In the genomic region with DNA sequence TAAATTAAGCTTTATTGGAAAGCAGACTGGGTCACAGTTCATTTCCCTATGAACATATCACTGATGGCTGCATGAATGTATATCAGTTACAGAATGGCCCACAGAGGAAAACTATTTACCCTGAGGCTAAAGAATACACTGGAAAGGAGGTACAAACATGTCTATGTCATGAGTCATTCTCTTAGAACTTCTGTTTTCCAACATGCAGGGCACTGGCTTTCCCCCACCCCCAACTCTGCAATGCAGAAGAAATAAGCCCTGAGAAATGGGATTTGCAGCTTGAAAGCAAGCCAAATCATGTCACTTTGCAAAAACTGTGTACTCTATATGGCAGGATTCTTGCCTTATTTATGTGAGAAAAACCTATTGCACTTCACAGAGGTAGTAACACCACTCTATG, we compare ENCODE assay signal across 26 mouse cellular contexts.
DNase-seq lines count a peak whose midpoint lies in the region; ATAC-seq and TF ChIP-seq lines count a peak whose summit lies in the region.
"Had no signal": no experiment of that assay in that cellular context is flagged by ENCODE, and none has a peak within 500 bp of the region (broad histone marks: within the 10 kb centered on the region; RNA-seq: fewer than 3 reads in every experiment).

No protein-coding gene starts in this region.

- peak; percentile 48 for DNase-seq in forebrain, postnatal 0 days
- no peak for DNase-seq in forebrain, embryonic 11.5 days (ENCODE audit: low spot score)
- peak; percentile 40 for DNase-seq in midbrain, embryonic 14.5 days
- DNase-seq in Muller cell, postnatal 12 days (ENCODE audit: inconsistent ontology term), result peak; percentile 83
- peak; percentile 55 for DNase-seq in brain, embryonic 14.5 days (ENCODE audit: low read depth)
- no peak for DNase-seq in cerebellum, adult 8-10 months
- DNase-seq: adrenal gland, postnatal 25 days; cerebellum, adult 11-12 months; cerebellum, postnatal 14 days; gastrocnemius, adult 2 months; kidney, adult 9 months; kidney, postnatal 25 days; liver, embryonic 13.5 days; lung, adult 2 months; lung, postnatal 14 days; right cerebral cortex, postnatal 25 days; spleen, adult 18-20 months had no signal

- no peak overlapping the region for H3K4me3 ChIP-seq in forebrain, postnatal 0 days (ENCODE audit: low read depth, low read length)
- H3K4me3 ChIP-seq in forebrain, embryonic 11.5 days (ENCODE audit: low read depth, low read length), result no peak overlapping the region
- H3K4me3 ChIP-seq in midbrain, embryonic 14.5 days (replicated peaks; ENCODE audit: low read depth, low read length), result no peak overlapping the region
- H3K4me3 ChIP-seq in midbrain, embryonic 15.5 days, result no peak overlapping the region
- H3K4me3 ChIP-seq: embryonic facial prominence, embryonic 12.5 days; erythroblast, embryonic 14.5 days; gastrocnemius, adult 2 months; hindbrain, embryonic 13.5 days; intestine, embryonic 15.5 days; layer of hippocampus, adult 2 months; limb, embryonic 13.5 days; liver, embryonic 13.5 days; neural tube, embryonic 13.5 days had no signal

- TF ChIP-seq POLR2A in brain, embryonic 14.5 days (IDR thresholded peaks at IDR 0.05; ENCODE audit: borderline replicate concordance, extremely low read depth, insufficient read depth, insufficient read length, poor library complexity, severe bottlenecking), result no peak

- no peaks in the 10 kb centered on the region for H3K9me3 ChIP-seq in forebrain, postnatal 0 days (ENCODE audit: low read length)
- H3K9me3 ChIP-seq in forebrain, embryonic 11.5 days (ENCODE audit: control insufficient read depth, low read length), result no peaks in the 10 kb centered on the region
- no peaks in the 10 kb centered on the region for H3K9me3 ChIP-seq in midbrain, embryonic 14.5 days (ENCODE audit: control insufficient read depth, low read length)
- H3K9me3 ChIP-seq in midbrain, embryonic 15.5 days, result no peaks in the 10 kb centered on the region
- H3K9me3 ChIP-seq: embryonic facial prominence, embryonic 12.5 days; hindbrain, embryonic 13.5 days; intestine, embryonic 15.5 days; limb, embryonic 13.5 days; liver, embryonic 13.5 days; neural tube, embryonic 13.5 days had no signal

- H3K4me1 ChIP-seq in forebrain, postnatal 0 days (ENCODE audit: insufficient read depth), result no peaks in the 10 kb centered on the region
- no peaks in the 10 kb centered on the region for H3K4me1 ChIP-seq in forebrain, embryonic 11.5 days (replicated peaks; ENCODE audit: control insufficient read depth, insufficient read depth, low read length)
- H3K4me1 ChIP-seq in midbrain, embryonic 14.5 days (ENCODE audit: control insufficient read depth, insufficient read depth, low read length), result peaks cover 4% of the 10 kb centered on the region; the same call in 1 of the 2 replicates
- no peaks in the 10 kb centered on the region for H3K4me1 ChIP-seq in midbrain, embryonic 15.5 days
- H3K4me1 ChIP-seq: embryonic facial prominence, embryonic 12.5 days; intestine, embryonic 15.5 days; liver, embryonic 13.5 days had no signal

- peak; percentile 5; the same call in 1 of the 2 replicates for ATAC-seq in forebrain, postnatal 0 days
- no peak for ATAC-seq in forebrain, embryonic 11.5 days (replicated peaks; ENCODE audit: low FRiP score)
- ATAC-seq in midbrain, embryonic 14.5 days (ENCODE audit: low FRiP score, low TSS enrichment), result no peak
- no peak for ATAC-seq in midbrain, embryonic 15.5 days (replicated peaks)
- ATAC-seq: intestine, embryonic 15.5 days had no signal

- H3K27ac ChIP-seq in forebrain, postnatal 0 days (ENCODE audit: low read depth, low read length), result peak overlapping the region; percentile 46; the same call in 1 of the 2 replicates
- no peak overlapping the region for H3K27ac ChIP-seq in forebrain, embryonic 11.5 days (ENCODE audit: low read depth, low read length)
- H3K27ac ChIP-seq in midbrain, embryonic 14.5 days (replicated peaks; ENCODE audit: low read depth, low read length), result no peak overlapping the region
- H3K27ac ChIP-seq in midbrain, embryonic 15.5 days, result no peak overlapping the region
- H3K27ac ChIP-seq: embryonic facial prominence, embryonic 12.5 days; gastrocnemius, adult 2 months; hindbrain, embryonic 13.5 days; intestine, embryonic 15.5 days; layer of hippocampus, adult 2 months; limb, embryonic 13.5 days; liver, embryonic 13.5 days; neural tube, embryonic 13.5 days had no signal

- no peaks in the 10 kb centered on the region for H3K27me3 ChIP-seq in forebrain, postnatal 0 days (ENCODE audit: insufficient read depth, low read length)
- no peaks in the 10 kb centered on the region for H3K27me3 ChIP-seq in forebrain, embryonic 11.5 days (ENCODE audit: control insufficient read depth, insufficient read depth, low read length)
- H3K27me3 ChIP-seq in midbrain, embryonic 14.5 days (ENCODE audit: control insufficient read depth, insufficient read depth, low read length), result no peaks in the 10 kb centered on the region
- H3K27me3 ChIP-seq in midbrain, embryonic 15.5 days (replicated peaks), result no peaks in the 10 kb centered on the region
- H3K27me3 ChIP-seq: embryonic facial prominence, embryonic 12.5 days; hindbrain, embryonic 13.5 days; intestine, embryonic 15.5 days; limb, embryonic 13.5 days; liver, embryonic 13.5 days; neural tube, embryonic 13.5 days had no signal

- H3K4me2 ChIP-seq in forebrain, postnatal 0 days (ENCODE audit: low read depth), result no peak overlapping the region
- H3K4me2 ChIP-seq in forebrain, embryonic 11.5 days (ENCODE audit: low read depth, low read length, severe bottlenecking), result no peak overlapping the region
- no peak overlapping the region for H3K4me2 ChIP-seq in midbrain, embryonic 14.5 days (ENCODE audit: low read length)
- H3K4me2 ChIP-seq in midbrain, embryonic 15.5 days, result no peak overlapping the region
- H3K4me2 ChIP-seq: embryonic facial prominence, embryonic 12.5 days; hindbrain, embryonic 13.5 days; intestine, embryonic 15.5 days; limb, embryonic 13.5 days; liver, embryonic 13.5 days; midbrain, embryonic 11.5 days; neural tube, embryonic 13.5 days had no signal

- TF ChIP-seq CTCF in forebrain, postnatal 0 days (IDR thresholded peaks at IDR 0.05; ENCODE audit: low read depth), result no peak
- TF ChIP-seq CTCF in brain, embryonic 14.5 days (IDR thresholded peaks at IDR 0.05; ENCODE audit: borderline replicate concordance, extremely low read depth, insufficient read depth, insufficient read length), result no peak

- H3K9ac ChIP-seq in forebrain, postnatal 0 days, result no peak overlapping the region
- no peak overlapping the region for H3K9ac ChIP-seq in forebrain, embryonic 11.5 days (ENCODE audit: low read length)
- no peak overlapping the region for H3K9ac ChIP-seq in midbrain, embryonic 14.5 days (replicated peaks; ENCODE audit: low read length)
- no peak overlapping the region for H3K9ac ChIP-seq in midbrain, embryonic 15.5 days
- H3K9ac ChIP-seq: embryonic facial prominence, embryonic 12.5 days; hindbrain, embryonic 13.5 days; intestine, embryonic 15.5 days; limb, embryonic 13.5 days; liver, embryonic 13.5 days; neural tube, embryonic 13.5 days had no signal

- H3K36me3 ChIP-seq in forebrain, postnatal 0 days (ENCODE audit: insufficient read depth), result no peaks in the 10 kb centered on the region
- H3K36me3 ChIP-seq in forebrain, embryonic 11.5 days (ENCODE audit: control insufficient read depth, insufficient read depth, low read length), result no peaks in the 10 kb centered on the region
- H3K36me3 ChIP-seq in midbrain, embryonic 14.5 days (ENCODE audit: control insufficient read depth, insufficient read depth, low read length), result no peaks in the 10 kb centered on the region
- no peaks in the 10 kb centered on the region for H3K36me3 ChIP-seq in midbrain, embryonic 15.5 days (replicated peaks)
- H3K36me3 ChIP-seq: embryonic facial prominence, embryonic 12.5 days; hindbrain, embryonic 13.5 days; intestine, embryonic 15.5 days; limb, embryonic 13.5 days; liver, embryonic 13.5 days; neural tube, embryonic 13.5 days had no signal

Comparison
In these comparisons a context has a peak if more than half of its experiments do, and no peak if none do; other contexts are left out.
1. DNase-seq: peak in forebrain, postnatal 0 days (single experiment), midbrain, embryonic 14.5 days (single experiment), Muller cell, postnatal 12 days (single experiment) and brain, embryonic 14.5 days (single experiment); none in forebrain, embryonic 11.5 days (single experiment) and cerebellum, adult 8-10 months (single experiment).